Mouse (Mus musculus): ENCODE measurements at regions not wholly inside any gene's neighbourhood (a gene's known extent, or its start where the extent isn't known, plus 50 kb on each side); places are given as distances from the start of the nearest gene placed in this dataset.

- Histone ChIP-seq H3K4me3 (no peak overlapping the region), H3K27ac (no peak overlapping the region)
- TF ChIP-seq CTCF (IDR thresholded peaks at IDR 0.05), result no peak
- intact Hi-C loops (cut with DNase I), result no loop called here
- no peak for DNase-seq
These were observed 67.4 kb upstream of the Nyx start for GRCm38 (mm10) chrX:13398466-13398865.

DNA sequence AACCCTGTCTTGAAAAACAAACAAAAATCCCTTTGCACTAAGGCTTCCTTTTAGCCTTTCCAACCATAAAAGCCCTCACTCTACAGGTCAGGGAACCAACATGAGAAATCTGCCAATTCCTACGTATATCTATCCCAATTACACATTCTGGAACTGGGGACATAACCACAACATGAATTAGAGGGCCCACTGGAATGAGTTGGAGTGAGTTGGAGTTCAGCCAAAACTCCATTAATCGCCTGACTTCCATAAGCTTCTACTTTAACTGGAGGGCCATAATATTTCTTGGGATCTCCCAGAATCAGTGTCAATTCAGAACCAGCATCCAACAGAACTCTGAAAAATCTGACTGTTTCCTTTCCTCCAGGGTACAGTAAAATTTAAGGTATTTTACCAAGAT, 53.2 kb upstream of the Nyx start:
- DNase-seq, result no peak
- no peak for TF ChIP-seq CTCF (IDR thresholded peaks at IDR 0.05)
- intact Hi-C loops (cut with DNase I), result no loop called here
- Histone ChIP-seq H3K27ac (no peak overlapping the region), H3K4me3 (no peak overlapping the region)

GRCm38 (mm10) chrX:13413135-13413534, 52.8 kb upstream of the Nyx start:
- DNase-seq, result no peak
- no peak for TF ChIP-seq CTCF (IDR thresholded peaks at IDR 0.05)

More at GRCm38 (mm10) chrX:13413135-13413534, 52.8 kb upstream of the Nyx start:
- Histone ChIP-seq H3K4me3 (no peak overlapping the region), H3K27ac (no peak overlapping the region)
- intact Hi-C loops (cut with DNase I), result no loop called here

All from gastrocnemius, adult 2 months (tissue).